Mouse (Mus musculus): ENCODE data around the gene St14. TPM values are rescaled to one million over a fixed set of nuclear protein-coding genes. Genes with fewer than 3 reads are reported as not detected.

The St14 gene
- polyA plus RNA-seq, 2 experiments: 8.4 to 11.4 TPM

DNA sequence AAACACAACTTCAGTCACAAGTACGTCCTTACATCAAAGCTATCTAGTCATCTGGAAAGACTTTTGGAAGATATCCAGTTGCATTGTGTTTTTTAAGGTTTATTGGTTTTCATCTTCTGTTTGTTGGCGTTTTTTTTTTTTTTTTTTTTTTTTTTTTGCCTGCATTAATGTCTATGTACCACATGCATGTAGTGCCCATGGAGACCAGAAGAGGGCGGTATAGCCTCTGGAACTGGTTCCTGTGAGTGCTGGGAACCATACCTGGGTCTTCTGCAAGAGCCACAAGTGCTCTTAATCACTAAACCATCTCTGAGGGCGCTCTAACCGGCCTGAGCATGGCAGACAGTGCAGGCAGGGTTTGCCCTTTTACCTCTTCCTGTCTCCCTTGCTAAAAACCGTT, 33.5 kb downstream of the St14 start:
- ATAC-seq (ENCODE audit: low FRiP score, low read depth): no peak

GRCm38 (mm10) chr9:31097088-31098082, 34.3 kb downstream of the St14 start:
- no peak overlapping the region for H3K4me3 ChIP-seq (replicated peaks; ENCODE audit: low read length)
- no peak overlapping the region for H3K27ac ChIP-seq (replicated peaks; ENCODE audit: low read depth, low read length)
- DNase-seq (ENCODE audit: low spot score): no peak
- TF ChIP-seq POLR2A (IDR thresholded peaks at IDR 0.05; ENCODE audit: borderline replicate concordance, extremely low read depth, insufficient read depth, insufficient read length): no peak
- no peaks in the 10 kb centered on the region for H3K36me3 ChIP-seq (ENCODE audit: control insufficient read depth, insufficient read depth, low read length)
- no peak overlapping the region for H3K4me2 ChIP-seq (replicated peaks; ENCODE audit: low read depth, low read length, severe bottlenecking)
- ATAC-seq (ENCODE audit: low FRiP score, low read depth): no peak
- no peak overlapping the region for H3K9ac ChIP-seq (ENCODE audit: low read depth, low read length, severe bottlenecking)
- no peaks in the 10 kb centered on the region for H3K4me1 ChIP-seq (ENCODE audit: control insufficient read depth, insufficient read depth, low read length)
- H3K9me3 ChIP-seq (ENCODE audit: control insufficient read depth, low read length): no peaks in the 10 kb centered on the region
- WGBS: 87% methylated on average over 20 of the region's 20 CpGs
- no peaks in the 10 kb centered on the region for H3K27me3 ChIP-seq (ENCODE audit: control insufficient read depth, insufficient read depth, low read length)

More for the DNA sequence above, 33.5 kb downstream of the St14 start:
- no peak for TF ChIP-seq POLR2A (IDR thresholded peaks at IDR 0.05; ENCODE audit: borderline replicate concordance, extremely low read depth, insufficient read depth, insufficient read length)
- no peaks in the 10 kb centered on the region for H3K9me3 ChIP-seq (ENCODE audit: control insufficient read depth, low read length)
- no peak for DNase-seq (ENCODE audit: low spot score)
- no peaks in the 10 kb centered on the region for H3K4me1 ChIP-seq (ENCODE audit: control insufficient read depth, insufficient read depth, low read length)
- no peak overlapping the region for H3K4me3 ChIP-seq (replicated peaks; ENCODE audit: low read length)
- H3K27me3 ChIP-seq (ENCODE audit: control insufficient read depth, insufficient read depth, low read length): no peaks in the 10 kb centered on the region
- H3K9ac ChIP-seq (ENCODE audit: low read depth, low read length, severe bottlenecking): no peak overlapping the region
- WGBS: 77% methylated on average over 6 of the region's 6 CpGs
- no peak overlapping the region for H3K27ac ChIP-seq (replicated peaks; ENCODE audit: low read depth, low read length)
- no peaks in the 10 kb centered on the region for H3K36me3 ChIP-seq (ENCODE audit: control insufficient read depth, insufficient read depth, low read length)
- no peak overlapping the region for H3K4me2 ChIP-seq (replicated peaks; ENCODE audit: low read depth, low read length, severe bottlenecking)

DNA sequence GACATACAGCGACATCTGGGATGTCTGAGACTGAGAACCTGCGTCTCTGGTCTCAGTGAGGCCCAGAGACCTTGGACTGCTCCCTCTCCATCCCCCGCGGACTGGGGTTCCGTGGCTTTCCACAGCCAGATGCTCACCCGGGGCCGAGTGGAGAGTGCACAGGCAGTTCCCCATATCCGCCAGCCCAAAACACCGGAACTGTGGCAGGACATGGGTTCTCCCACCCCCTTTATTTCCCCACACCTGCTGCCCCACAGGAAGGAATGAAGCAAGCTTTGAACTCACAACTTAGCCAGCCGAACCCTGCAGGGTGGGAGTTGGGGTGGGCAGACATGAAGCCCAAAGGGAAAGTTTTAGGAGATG, 38.8 kb downstream of the St14 start:
- TF ChIP-seq POLR2A (IDR thresholded peaks at IDR 0.05; ENCODE audit: borderline replicate concordance, extremely low read depth, insufficient read depth, insufficient read length): no peak
- Histone ChIP-seq H3K4me1 (ENCODE audit: control insufficient read depth, insufficient read depth, low read length) (no peaks in the 10 kb centered on the region), H3K9me3 (ENCODE audit: control insufficient read depth, low read length) (no peaks in the 10 kb centered on the region), H3K9ac (ENCODE audit: low read depth, low read length, severe bottlenecking) (no peak overlapping the region), H3K27ac (replicated peaks; ENCODE audit: low read depth, low read length) (no peak overlapping the region), H3K4me2 (replicated peaks; ENCODE audit: low read depth, low read length, severe bottlenecking) (no peak overlapping the region), H3K4me3 (replicated peaks; ENCODE audit: low read length) (no peak overlapping the region), H3K36me3 (ENCODE audit: control insufficient read depth, insufficient read depth, low read length) (no peaks in the 10 kb centered on the region), H3K27me3 (ENCODE audit: control insufficient read depth, insufficient read depth, low read length) (no peaks in the 10 kb centered on the region)
- 92% methylated on average over 10 of the region's 10 CpGs for WGBS
- ATAC-seq (ENCODE audit: low FRiP score, low read depth) (no peak), DNase-seq (ENCODE audit: low spot score) (no peak)

DNA sequence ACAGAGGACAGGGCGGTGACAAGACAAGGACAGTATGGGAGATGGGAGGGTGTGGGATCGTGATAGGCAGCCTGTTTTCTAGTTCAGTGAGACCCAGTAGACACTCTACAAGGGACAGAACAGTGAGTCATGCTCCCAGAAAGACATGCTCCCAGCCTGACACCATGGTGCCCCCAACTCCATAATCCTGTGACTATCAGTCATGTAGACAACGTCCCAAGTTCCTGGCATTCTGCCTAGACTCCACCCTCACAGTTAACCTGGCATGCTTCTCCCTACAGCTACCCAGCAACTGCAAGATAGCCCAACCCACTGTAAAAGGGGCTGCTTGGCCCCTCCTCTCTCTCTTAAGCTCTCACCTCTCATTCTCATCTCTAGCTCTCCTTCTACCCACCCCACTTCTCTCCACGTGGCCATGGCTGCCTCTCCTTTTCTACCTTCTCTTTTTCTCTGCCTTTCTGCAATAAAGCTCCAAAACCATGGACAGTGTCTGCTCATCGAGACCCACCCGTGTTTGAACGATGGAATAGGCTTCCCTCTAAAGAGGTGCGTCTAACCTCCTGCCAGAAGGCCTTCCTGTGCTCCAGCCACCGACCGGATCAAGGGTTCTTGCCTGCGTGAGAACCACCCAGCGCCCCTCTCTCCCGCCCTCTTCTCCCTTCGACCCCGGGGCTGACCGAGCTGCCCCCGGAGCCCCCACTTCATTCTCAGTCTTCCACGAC, 39.4 kb downstream of the St14 start:
- DNase-seq (ENCODE audit: low spot score) (no peak), ATAC-seq (ENCODE audit: low FRiP score, low read depth) (no peak)
- Histone ChIP-seq H3K27ac (replicated peaks; ENCODE audit: low read depth, low read length) (no peak overlapping the region), H3K27me3 (ENCODE audit: control insufficient read depth, insufficient read depth, low read length) (no peaks in the 10 kb centered on the region), H3K4me2 (replicated peaks; ENCODE audit: low read depth, low read length, severe bottlenecking) (no peak overlapping the region), H3K9me3 (ENCODE audit: control insufficient read depth, low read length) (no peaks in the 10 kb centered on the region), H3K4me3 (replicated peaks; ENCODE audit: low read length) (no peak overlapping the region), H3K4me1 (ENCODE audit: control insufficient read depth, insufficient read depth, low read length) (no peaks in the 10 kb centered on the region), H3K36me3 (ENCODE audit: control insufficient read depth, insufficient read depth, low read length) (no peaks in the 10 kb centered on the region), H3K9ac (ENCODE audit: low read depth, low read length, severe bottlenecking) (no peak overlapping the region)
- TF ChIP-seq POLR2A (IDR thresholded peaks at IDR 0.05; ENCODE audit: borderline replicate concordance, extremely low read depth, insufficient read depth, insufficient read length): no peak
- WGBS: 90% methylated on average over 18 of the region's 18 CpGs

- Histone ChIP-seq H3K9ac (ENCODE audit: low read depth, low read length, severe bottlenecking) (no peak overlapping the region), H3K4me1 (ENCODE audit: control insufficient read depth, insufficient read depth, low read length) (no peaks in the 10 kb centered on the region), H3K4me2 (replicated peaks; ENCODE audit: low read depth, low read length, severe bottlenecking) (no peak overlapping the region), H3K9me3 (ENCODE audit: control insufficient read depth, low read length) (no peaks in the 10 kb centered on the region), H3K36me3 (ENCODE audit: control insufficient read depth, insufficient read depth, low read length) (no peaks in the 10 kb centered on the region), H3K27me3 (ENCODE audit: control insufficient read depth, insufficient read depth, low read length) (no peaks in the 10 kb centered on the region), H3K27ac (replicated peaks; ENCODE audit: low read depth, low read length) (no peak overlapping the region), H3K4me3 (replicated peaks; ENCODE audit: low read length) (no peak overlapping the region)
- ATAC-seq (ENCODE audit: low FRiP score, low read depth): no peak
- no peak for TF ChIP-seq POLR2A (IDR thresholded peaks at IDR 0.05; ENCODE audit: borderline replicate concordance, extremely low read depth, insufficient read depth, insufficient read length)
- WGBS: 94% methylated on average over 10 of the region's 10 CpGs
- no peak for DNase-seq (ENCODE audit: low spot score)
Measured at GRCm38 (mm10) chr9:31091162-31091581, 40.5 kb downstream of the St14 start.
